Mouse (Mus musculus): ENCODE results near the gene Trpv5.
A peak's percentile ranks its signal among the peaks of the same experiment; 100 is the strongest.

GRCm38 (mm10) chr6:41604401-41605050 is 76.0 kb downstream of the Trpv5 start:
- TF ChIP-seq CTCF (IDR thresholded peaks at IDR 0.05 in 2 of 3, conservative IDR thresholded peaks at IDR 0.05 in 1 of 3; ENCODE audit: control insufficient read depth in 1 of 3, insufficient read depth in 1 of 3, low read depth in 2 of 3, low read length in 3 of 3, poor library complexity in 1 of 3, severe bottlenecking in 1 of 3) (peak; percentile 51 to 75 (median 68)), SIN3A (IDR thresholded peaks at IDR 0.05; ENCODE audit: low read length) (0 out of 2 replicates have a peak, but pooled peaks have one; percentile 20), TCF12 (IDR thresholded peaks at IDR 0.05; ENCODE audit: low read depth, low read length) (no peak), NELFE (IDR thresholded peaks at IDR 0.05; ENCODE audit: low read depth, low read length) (no peak), POLR2A (IDR thresholded peaks at IDR 0.05; ENCODE audit: control insufficient read depth in 1 of 2, insufficient read depth in 1 of 2, low read depth in 1 of 2, low read length in 2 of 2, poor library complexity in 1 of 2) (no peak), HCFC1 (IDR thresholded peaks at IDR 0.05; ENCODE audit: low read depth, low read length) (no peak), ZMIZ1 (IDR thresholded peaks at IDR 0.05; ENCODE audit: low read depth, low read length) (no peak), MAX (IDR thresholded peaks at IDR 0.05; ENCODE audit: low read length) (no peak), RCOR1 (IDR thresholded peaks at IDR 0.05; ENCODE audit: low read depth, low read length) (no peak), BHLHE40 (IDR thresholded peaks at IDR 0.05; ENCODE audit: borderline replicate concordance, low read depth, low read length) (no peak), POLR2AphosphoS2 (IDR thresholded peaks at IDR 0.05; ENCODE audit: low read length) (no peak), EP300 (IDR thresholded peaks at IDR 0.05; ENCODE audit: low read depth in 1 of 2, low read length in 2 of 2) (no peak)
